Mouse (Mus musculus) left cerebral cortex, postnatal 25 days (tissue): ENCODE data around the gene Zscan5b. TPM values are rescaled to one million over a fixed set of nuclear protein-coding genes. Genes with fewer than 3 reads are reported as not detected.
"Not testable (repeated sequence)": the region's sequence is repeated elsewhere in the genome, so short reads cannot be mapped to it uniquely, and the experiment has no call there.

Experiments
- DNase-seq, 2 experiments: peaks; one replicate each; pipeline ENCODE4 v3.0.0; 2022; ENCODE audit warnings: low spot score in 2 of 2, mixed read lengths in 1 of 2
- intact Hi-C: fragments of 180-260 bp; cut with DNase I; formaldehyde crosslinking; loops from one replicate; pipeline ENCODE4 v1.15.1; 2025
- total RNA-seq, 2 experiments: library from RNA; stranded (reverse); gene quantifications; 2 replicates each; pipeline ENCODE4 v1.2.3; 2021

Zscan5b gene
- total RNA-seq: not detected

DNA sequence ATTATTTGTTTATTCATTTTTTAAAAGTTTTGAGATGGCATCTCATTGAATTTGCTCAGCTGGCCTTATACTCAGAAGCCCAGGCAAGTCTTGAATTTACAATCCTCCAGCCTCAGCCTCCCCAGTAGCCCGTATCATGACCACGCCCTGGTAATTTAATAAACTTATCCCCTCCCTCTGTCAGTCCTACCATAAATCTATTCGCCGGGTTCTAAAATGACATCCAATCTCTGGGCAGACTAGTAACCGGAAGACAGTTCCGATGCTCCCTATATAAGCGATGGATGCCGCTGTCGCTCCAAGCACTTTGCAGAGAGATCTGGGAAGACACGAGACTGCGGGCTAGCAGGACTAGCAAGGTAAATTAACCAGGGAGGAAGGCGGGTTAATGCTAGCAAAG is at the start of gene Zscan5b:
Gene Zscan5b (plus strand): TSS at position 301 of the 400 bp plus-strand sequence.
- no peak for DNase-seq
- intact Hi-C loops: no loop called here

DNA sequence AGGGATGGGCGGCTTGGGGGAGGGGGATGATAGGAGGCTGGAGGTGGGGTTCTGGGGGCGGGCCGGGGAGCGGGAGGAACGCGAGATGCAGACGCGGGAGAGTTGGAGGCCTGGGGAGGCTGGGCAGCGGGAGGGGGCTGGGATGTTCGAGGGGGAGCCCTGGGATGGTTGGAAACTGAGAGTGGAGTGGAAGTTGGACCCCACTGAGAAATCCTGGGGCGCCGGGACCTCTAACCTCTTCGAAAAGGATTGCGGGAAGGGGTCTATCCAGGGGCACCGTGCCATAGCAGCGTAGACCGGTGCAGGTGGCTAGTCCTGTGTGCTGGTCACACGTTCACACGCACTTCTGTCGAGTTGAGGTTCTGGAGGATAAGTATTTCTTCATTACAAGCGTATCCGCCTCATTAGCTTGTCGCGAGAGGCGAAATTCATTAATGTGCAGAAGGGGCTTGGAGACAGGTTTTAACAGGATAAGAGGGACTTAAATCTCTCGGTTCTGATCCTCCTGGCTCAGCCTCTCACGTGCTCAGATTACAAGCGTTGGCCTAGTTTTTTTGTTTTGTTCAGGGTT is 49.3 kb upstream of the Zscan5b start:
- DNase-seq: peak in 1 of 2 experiments; percentile 30
- intact Hi-C loops: loop anchor here (1.0 to 10.0 kb wide), 4 partner anchors 17 to 1088 kb away; partner anchors contain the start of genes Epn1 and Zfp787

GRCm38 (mm10) chr7:6173872-6174271 is 48.2 kb upstream of the Zscan5b start:
- intact Hi-C loops: loop anchor here (1.0 to 10.0 kb wide), 3 partner anchors 12 to 1089 kb away; partner anchors contain the start of gene Epn1
- DNase-seq: no peak

DNA sequence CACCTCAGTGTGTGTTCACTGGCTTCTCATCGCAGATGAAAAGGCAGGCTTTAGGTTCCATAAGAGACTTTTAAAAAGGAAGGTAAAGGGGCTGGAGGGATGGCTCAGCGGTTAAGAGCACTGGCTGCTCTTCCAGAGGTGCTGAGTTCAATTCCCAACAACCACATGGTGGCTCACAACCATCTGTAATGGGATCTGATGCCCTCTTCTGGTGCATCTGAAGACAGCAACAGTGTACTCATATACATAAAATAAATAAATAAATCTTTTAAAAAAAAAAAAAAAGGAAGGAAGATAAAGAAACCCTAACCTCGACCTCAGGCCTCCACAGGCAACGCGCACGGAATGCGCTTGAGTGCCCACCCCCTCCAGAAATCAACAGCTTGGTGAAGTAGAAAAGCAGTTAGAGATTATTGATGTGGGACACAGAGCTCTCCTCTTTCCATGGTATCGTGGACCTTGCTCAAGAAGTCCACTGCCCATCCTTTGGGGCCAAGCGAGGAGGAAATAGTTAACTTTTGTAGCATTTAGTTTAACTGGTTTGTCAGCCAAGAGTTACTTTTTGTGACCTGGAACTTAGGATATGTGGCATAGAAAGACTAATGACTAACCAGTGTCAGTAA is 47.6 kb upstream of the Zscan5b start:
- intact Hi-C loops: loop anchor here (1.0 to 10.0 kb wide), 3 partner anchors 12 to 1090 kb away; partner anchors contain the start of gene Epn1
- DNase-seq: not testable (repeated sequence)

DNA sequence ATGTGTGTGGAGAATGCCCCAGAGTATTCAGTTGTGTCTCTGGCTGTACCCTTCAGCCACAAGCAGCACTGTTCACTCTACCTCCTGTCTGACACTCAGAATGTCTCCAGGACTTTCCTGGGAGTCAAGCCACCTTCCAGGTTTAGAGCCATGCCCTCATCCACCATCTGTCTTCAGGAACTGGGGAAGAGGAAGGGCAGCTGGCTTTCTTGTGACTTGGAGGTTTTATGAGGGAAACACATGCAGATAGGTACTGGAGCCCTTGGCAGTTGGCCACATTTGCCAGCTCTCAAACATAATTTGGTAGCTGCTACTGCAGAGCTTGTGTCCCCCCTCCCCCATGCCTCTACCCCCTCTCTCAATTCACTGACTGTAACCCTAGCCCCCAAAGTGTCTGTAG is 43.1 kb upstream of the Zscan5b start:
- no peak for DNase-seq
- intact Hi-C loops: loop anchor here (10.0 kb wide), 1 partner anchor 1094 kb away; the partner anchor contains the start of gene Epn1

DNA sequence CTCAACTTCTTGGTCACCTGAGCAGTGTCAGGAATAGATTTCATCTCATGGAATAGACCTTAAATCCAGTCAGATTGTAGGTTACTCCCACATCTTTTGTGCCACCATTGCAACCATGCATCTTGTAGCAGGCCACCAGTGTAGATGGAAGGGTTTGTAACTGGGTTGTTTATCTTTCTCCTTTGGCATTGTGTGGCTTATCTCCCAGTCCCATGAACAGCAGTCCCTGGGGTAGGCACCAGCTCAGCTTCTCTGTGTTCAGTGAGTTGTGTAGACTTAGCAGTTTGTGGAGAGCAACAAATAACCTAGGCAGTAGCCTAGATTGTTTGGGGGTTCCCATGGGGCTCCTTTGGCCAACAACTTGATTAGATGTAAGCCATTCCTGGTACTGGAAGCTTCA is 39.2 kb upstream of the Zscan5b start:
- intact Hi-C loops: no loop called here
- no peak for DNase-seq

- intact Hi-C loops: no loop called here
Measured at GRCm38 (mm10) chr7:6183802-6184201, 38.3 kb upstream of the Zscan5b start.

DNA sequence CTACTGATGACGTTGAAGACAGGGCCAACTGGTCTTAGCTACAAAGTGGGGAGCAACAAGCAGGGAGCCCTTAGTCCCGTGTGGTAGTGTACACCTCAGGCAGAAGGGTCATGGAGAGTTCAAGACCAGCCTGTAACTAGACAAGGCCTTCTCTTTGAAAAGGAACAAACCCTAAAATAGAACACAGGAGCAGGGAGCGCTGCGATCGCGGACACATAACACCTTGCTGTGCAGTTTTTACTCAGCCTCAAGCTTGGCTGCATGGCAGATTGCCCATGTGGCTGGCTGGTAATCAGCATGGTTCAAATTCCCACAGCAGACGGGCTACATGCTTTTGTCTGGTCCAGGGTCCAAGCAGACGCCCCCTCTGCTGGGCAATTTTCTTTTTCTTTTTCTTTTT is 37.6 kb upstream of the Zscan5b start:
- no peak for DNase-seq
- intact Hi-C loops: no loop called here

More at GRCm38 (mm10) chr7:6183802-6184201, 38.3 kb upstream of the Zscan5b start:
- no peak for DNase-seq

GRCm38 (mm10) chr7:6185391-6185790 is 36.7 kb upstream of the Zscan5b start:
- DNase-seq: no peak
- intact Hi-C loops: no loop called here

- no peak for DNase-seq
Measured at GRCm38 (mm10) chr7:6186176-6186575, 35.9 kb upstream of the Zscan5b start.

GRCm38 (mm10) chr7:6186756-6187155 is 35.3 kb upstream of the Zscan5b start:
- no peak for DNase-seq
- intact Hi-C loops: loop anchor here (1.0 kb wide), 1 partner anchor 12 kb away; no protein-coding TSS in a partner anchor

More at GRCm38 (mm10) chr7:6186176-6186575, 35.9 kb upstream of the Zscan5b start:
- intact Hi-C loops: loop anchor here (1.0 kb wide), 1 partner anchor 12 kb away; no protein-coding TSS in a partner anchor

GRCm38 (mm10) chr7:6189542-6189941 is 32.5 kb upstream of the Zscan5b start:
- intact Hi-C loops: no loop called here
- DNase-seq: no peak

- peak; percentile 79 to 87 for DNase-seq
- intact Hi-C loops: loop anchor here (1.0 to 5.0 kb wide), 2 partner anchors 63 to 91 kb away; no protein-coding TSS in a partner anchor
Measured at GRCm38 (mm10) chr7:6191376-6191775, 30.7 kb upstream of the Zscan5b start.

DNA sequence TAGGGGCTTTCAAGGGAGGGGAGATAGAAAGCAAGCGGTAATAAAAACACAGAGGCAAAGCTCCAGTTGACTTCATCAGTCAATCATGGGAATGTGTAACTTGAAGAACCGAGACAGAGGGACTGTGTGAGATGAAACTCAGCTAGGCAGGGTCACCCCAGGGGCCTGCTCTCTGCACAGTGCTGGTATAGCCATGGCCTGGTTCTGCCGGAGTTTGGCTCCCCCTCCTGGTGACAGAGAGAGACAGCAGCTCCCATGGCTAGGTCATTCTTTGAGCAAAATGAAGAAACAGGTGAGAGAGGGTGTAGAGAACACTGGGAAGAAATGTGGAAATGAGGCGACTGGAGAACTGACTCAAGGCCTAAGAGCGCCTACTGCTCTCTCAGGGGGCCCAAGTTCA is 27.9 kb upstream of the Zscan5b start:
- intact Hi-C loops: loop anchor here (1.0 to 5.0 kb wide), 2 partner anchors 67 to 88 kb away; no protein-coding TSS in a partner anchor

GRCm38 (mm10) chr7:6195777-6196176 is 26.3 kb upstream of the Zscan5b start:
- DNase-seq: no peak
- intact Hi-C loops: no loop called here

More for the DNA sequence above, 27.9 kb upstream of the Zscan5b start:
- DNase-seq: peak; percentile 38 to 63

GRCm38 (mm10) chr7:6196790-6197189 is 25.3 kb upstream of the Zscan5b start, which contains the start of gene Galp:
TSS of gene Galp (plus strand) at chr7:6197090.
- intact Hi-C loops: no loop called here
- DNase-seq: no peak

GRCm38 (mm10) chr7:6204200-6204599 is 17.9 kb upstream of the Zscan5b start:
- DNase-seq: no peak
- intact Hi-C loops: no loop called here

GRCm38 (mm10) chr7:6213144-6213543 is 8.9 kb upstream of the Zscan5b start:
- no peak for DNase-seq
- intact Hi-C loops: no loop called here

DNA sequence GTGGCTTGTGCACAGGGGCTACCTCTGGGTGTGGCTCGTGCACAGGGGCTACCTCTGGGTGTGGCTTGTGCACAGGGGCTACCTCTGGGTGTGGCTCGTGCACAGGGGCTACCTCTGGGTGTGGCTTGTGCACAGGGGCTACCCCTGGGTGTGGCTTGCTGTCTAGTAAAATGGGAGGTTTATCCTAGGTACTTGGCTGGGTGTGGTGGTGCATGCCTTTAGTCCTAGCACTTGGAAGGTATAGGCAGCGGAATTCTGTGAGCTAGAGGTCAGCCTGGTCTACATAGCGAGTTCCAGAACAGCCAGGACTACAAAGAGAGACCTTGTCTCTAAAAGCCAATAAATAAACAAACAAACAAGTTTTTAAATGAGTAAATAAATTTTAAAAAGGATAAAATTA is 7.4 kb upstream of the Zscan5b start:
- intact Hi-C loops, DNase-seq: not testable (repeated sequence)

- no peak for DNase-seq
- intact Hi-C loops: no loop called here
Measured at GRCm38 (mm10) chr7:6220147-6220546, 1.9 kb upstream of the Zscan5b start.

DNA sequence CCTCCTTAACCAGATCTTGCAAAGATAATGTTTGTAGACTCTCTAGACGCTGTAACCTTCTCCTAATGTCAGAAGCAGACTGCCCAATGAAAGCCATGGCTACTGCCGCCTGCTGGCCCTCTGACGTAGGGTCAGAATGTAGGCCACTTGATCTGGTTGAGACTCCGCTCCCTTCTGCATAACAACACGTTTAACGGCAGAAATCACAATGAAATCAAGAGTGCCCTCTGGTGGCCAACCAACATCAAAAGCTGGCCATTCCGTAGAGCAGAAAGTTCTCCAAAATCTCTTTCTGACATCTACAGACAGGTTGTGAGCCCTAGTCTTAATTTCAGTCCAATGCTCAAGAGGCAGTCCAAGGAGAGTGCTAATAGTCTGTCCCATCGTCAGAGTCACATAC is 6.4 kb downstream of the Zscan5b start:
- peak; percentile 2 to 9 for DNase-seq
- intact Hi-C loops: not testable (repeated sequence)
